Mouse (Mus musculus) kidney, embryonic 14.5 days (tissue): ENCODE measurements around the gene 9030025P20Rik. TPM values are rescaled to one million over a fixed set of nuclear protein-coding genes. Genes with fewer than 3 reads are reported as not detected.
"Not testable (repeated sequence)": the region's sequence is repeated elsewhere in the genome, so short reads cannot be mapped to it uniquely, and the experiment has no call there.

ENCODE experiments used
- ATAC-seq: fragments of 200-750 bp; cut with Nextera tagmentation; 2 replicates; pipeline ENCODE4 v1.8.0; 2017; ENCODE audit warnings: moderate number of reproducible peaks, mild to moderate bottlenecking, moderate TSS enrichment, moderate library complexity; ENCODE audit not compliant: low FRiP score, low TSS enrichment
- H3K27ac ChIP-seq: fragments of 300-500 bp; sonication (generic); 2 replicates; pipeline ENCODE4 v1.5.1; 2014; ENCODE audit warnings: low read depth, mild to moderate bottlenecking, low read length, moderate library complexity, mixed read lengths
- H3K27me3 ChIP-seq: fragments of 300-500 bp; sonication (generic); 2 replicates; pipeline ENCODE4 v1.6.1; 2014; ENCODE audit warnings: mild to moderate bottlenecking, low read length; ENCODE audit not compliant: control insufficient read depth, insufficient read depth
- H3K36me3 ChIP-seq: fragments of 300-500 bp; sonication (generic); 2 replicates; pipeline ENCODE4 v1.6.1; 2014; ENCODE audit warnings: low read length, mixed read lengths; ENCODE audit not compliant: control insufficient read depth, insufficient read depth
- H3K4me1 ChIP-seq: fragments of 300-500 bp; sonication (generic); 2 replicates; pipeline ENCODE4 v1.6.1; 2014; ENCODE audit warnings: low read length, mixed read lengths; ENCODE audit not compliant: control insufficient read depth, insufficient read depth
- H3K4me2 ChIP-seq: fragments of 300-500 bp; sonication (generic); replicated peaks from 2 replicates; pipeline ENCODE4 v1.6.1; 2014; ENCODE audit warnings: low read depth, mild to moderate bottlenecking, low read length
- H3K4me3 ChIP-seq: fragments of 300-500 bp; sonication (generic); 2 replicates; pipeline ENCODE4 v1.5.1; 2014; ENCODE audit warnings: mild to moderate bottlenecking, low read length
- H3K9ac ChIP-seq: fragments of 300-500 bp; sonication (generic); 2 replicates; pipeline ENCODE4 v1.6.1; 2014; ENCODE audit warnings: low read depth, mild to moderate bottlenecking, low read length, moderate library complexity
- H3K9me3 ChIP-seq: fragments of 300-500 bp; sonication (generic); 2 replicates; pipeline ENCODE4 v1.6.1; 2016; ENCODE audit warnings: low read length; ENCODE audit not compliant: control insufficient read depth
- WGBS: fragments of 180-500 bp; shearing (Covaris S2); extraction: QIAGEN DNeasy Blood & Tissue Kit; methylation state at CpG from one replicate; pipeline ENCODE4 v1.1.7; 2014; 5-methylcytosine and 5-hydroxymethylcytosine counted together
- polyA plus RNA-seq: library from polyadenylated mRNA; unstranded; fragments of >200 nt; fragmentation: Nextera tagmentation; extraction: Ambion mirVana; gene quantifications from 2 replicates; pipeline ENCODE4 v1.2.1, GENCODE M21; 2014

Gene 9030025P20Rik
- 8.0 and 12.7 TPM in 2 replicates for polyA plus RNA-seq

DNA sequence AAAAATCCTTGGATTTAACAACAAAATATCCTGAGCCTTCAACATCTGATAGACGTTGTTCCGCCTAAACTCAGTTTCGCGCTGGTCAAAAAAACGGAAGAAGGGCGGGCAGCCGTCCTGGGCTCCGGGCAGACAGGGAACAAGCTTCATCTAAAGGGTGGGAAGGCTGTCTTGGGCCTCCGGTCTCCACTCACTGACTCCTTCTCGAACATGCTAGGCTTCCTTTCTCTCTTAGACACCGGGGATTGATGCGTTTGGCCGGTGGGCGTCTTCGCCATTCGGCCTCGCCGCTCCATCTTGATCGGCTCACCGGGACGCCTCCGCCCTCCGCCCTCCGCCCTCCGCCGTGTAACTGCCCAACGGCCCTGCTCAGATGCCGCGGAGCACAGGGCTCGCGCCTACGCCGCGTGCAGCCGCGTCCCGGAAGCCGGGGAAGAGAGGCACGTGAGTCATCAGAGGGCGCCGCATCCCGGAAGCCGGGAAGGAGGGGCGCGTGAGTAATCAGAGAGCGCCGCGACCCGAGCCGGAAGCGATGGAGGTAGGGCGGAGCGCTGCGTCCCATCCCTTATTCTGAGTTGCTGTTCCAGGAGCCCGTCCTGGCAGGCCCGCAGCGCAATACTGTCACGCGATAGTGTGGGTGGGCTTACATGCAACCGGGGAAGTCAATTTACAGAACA lies at the start of gene 9030025P20Rik, which contains the start of gene Gm3417:
Gene 9030025P20Rik, plus strand, starts transcription at position 107 of the 677 bp plus-strand sequence.
Gene Gm3417, minus strand, starts transcription at position 429 of the 677 bp plus-strand sequence.
- WGBS = no CpG with 5 or more reads among the region's 60 CpGs
- H3K4me1 ChIP-seq, H3K4me3 ChIP-seq, H3K27me3 ChIP-seq, H3K4me2 ChIP-seq, H3K9ac ChIP-seq, H3K27ac ChIP-seq, H3K36me3 ChIP-seq, H3K9me3 ChIP-seq: not testable (repeated sequence)
- peak; percentile 99 for ATAC-seq

DNA sequence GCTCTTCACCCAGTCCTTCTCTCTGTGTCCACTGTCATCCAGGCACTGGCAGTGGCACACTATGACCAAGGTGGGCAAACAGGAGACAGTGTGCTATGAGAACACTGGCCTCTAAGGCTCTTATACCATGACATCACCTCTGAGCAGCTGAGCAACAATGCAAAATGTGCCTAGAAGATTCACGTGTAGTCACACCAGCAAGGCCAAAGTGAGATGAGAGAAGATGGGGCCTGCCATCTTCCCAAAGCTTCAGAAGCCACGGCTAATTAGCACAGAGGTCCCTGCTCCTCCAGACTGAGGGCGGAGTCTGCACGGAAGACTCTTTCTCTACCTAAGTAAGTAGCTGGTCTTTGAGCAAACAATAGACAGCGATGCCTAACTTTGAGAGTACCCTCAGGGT lies 49.6 kb upstream of the 9030025P20Rik start:
- Histone ChIP-seq H3K4me3 (no peak overlapping the region), H3K27me3 (no peaks in the 10 kb centered on the region), H3K27ac (no peak overlapping the region), H3K36me3 (no peaks in the 10 kb centered on the region), H3K9me3 (no peaks in the 10 kb centered on the region), H3K9ac (no peak overlapping the region), H3K4me1 (no peaks in the 10 kb centered on the region), H3K4me2 (no peak overlapping the region)
- no peak for ATAC-seq
- WGBS = 70% methylated on average over 5 of the region's 5 CpGs

DNA sequence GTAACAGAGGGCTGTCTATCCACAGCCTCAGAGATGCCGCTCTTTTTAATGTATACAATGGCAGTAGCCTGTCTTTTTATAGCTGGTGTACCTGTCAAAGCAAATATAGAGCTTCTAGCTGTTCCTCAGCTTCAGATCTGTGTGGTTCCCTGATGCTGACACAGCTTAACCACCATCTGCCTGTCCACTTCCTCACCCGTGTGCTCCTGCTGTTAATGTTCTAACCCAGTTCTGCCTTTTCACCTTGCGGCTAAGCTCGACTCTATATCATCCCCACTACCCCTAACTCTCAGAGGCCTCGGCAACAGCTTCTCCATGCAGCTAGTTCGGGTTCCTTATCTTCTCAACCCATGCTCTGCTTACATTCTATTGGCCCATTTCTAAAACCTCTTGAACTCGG lies 47.6 kb upstream of the 9030025P20Rik start:
- Histone ChIP-seq H3K36me3 (no peaks in the 10 kb centered on the region), H3K9me3 (no peaks in the 10 kb centered on the region), H3K9ac (no peak overlapping the region), H3K4me3 (no peak overlapping the region), H3K4me1 (no peaks in the 10 kb centered on the region), H3K27me3 (no peaks in the 10 kb centered on the region), H3K27ac (no peak overlapping the region), H3K4me2 (no peak overlapping the region)
- no peak for ATAC-seq
- WGBS = 84% methylated on average over 7 of the region's 7 CpGs

DNA sequence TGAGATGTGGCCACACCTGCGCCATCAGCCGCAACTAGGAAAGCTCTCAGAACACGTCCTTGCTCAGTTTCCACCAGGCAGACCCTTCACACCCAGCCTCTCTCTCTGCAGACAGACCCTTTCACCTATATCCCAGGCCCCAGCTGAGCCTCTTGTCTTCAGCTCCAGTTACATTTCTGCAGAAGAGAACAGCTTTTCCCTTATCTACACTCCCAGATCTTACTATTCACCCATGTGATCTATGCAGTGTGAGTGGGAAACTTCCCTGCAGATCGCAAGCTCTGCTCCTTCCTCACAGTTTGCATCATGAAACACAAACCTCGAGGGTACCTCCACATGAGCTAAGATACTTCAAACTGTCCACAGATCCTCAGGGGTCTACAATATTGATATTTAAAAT lies 46.8 kb upstream of the 9030025P20Rik start:
- no peak overlapping the region for H3K9ac ChIP-seq
- no peaks in the 10 kb centered on the region for H3K36me3 ChIP-seq
- H3K4me2 ChIP-seq = no peak overlapping the region
- H3K27ac ChIP-seq = no peak overlapping the region
- no peaks in the 10 kb centered on the region for H3K9me3 ChIP-seq
- ATAC-seq = no peak
- H3K27me3 ChIP-seq = no peaks in the 10 kb centered on the region
- H3K4me1 ChIP-seq = no peaks in the 10 kb centered on the region
- 84% methylated on average over 5 of the region's 5 CpGs for WGBS
- no peak overlapping the region for H3K4me3 ChIP-seq

DNA sequence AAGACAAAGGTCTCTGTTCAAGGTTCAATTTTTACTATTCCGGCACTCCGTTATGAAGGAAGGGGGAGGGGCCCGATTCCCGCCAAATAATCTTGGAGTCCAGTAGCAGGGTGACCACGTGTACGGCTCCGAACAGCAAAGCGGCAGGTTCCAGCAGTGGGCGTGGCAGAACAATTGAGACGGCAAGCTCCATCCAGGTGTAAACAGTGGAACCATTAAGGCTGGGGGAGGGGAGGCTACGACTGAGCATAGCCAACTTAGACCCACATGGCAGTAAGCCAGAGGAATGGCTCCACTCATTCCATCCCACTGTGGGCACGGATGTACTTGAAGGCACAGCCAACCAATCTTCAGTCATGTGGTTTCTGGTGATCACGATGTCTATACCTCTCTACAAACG lies 43.0 kb upstream of the 9030025P20Rik start:
- WGBS = 78% methylated on average over 12 of the region's 14 CpGs
- not testable (repeated sequence) for H3K9me3 ChIP-seq, ATAC-seq, H3K4me3 ChIP-seq, H3K36me3 ChIP-seq, H3K27ac ChIP-seq, H3K4me1 ChIP-seq, H3K4me2 ChIP-seq, H3K27me3 ChIP-seq, H3K9ac ChIP-seq

DNA sequence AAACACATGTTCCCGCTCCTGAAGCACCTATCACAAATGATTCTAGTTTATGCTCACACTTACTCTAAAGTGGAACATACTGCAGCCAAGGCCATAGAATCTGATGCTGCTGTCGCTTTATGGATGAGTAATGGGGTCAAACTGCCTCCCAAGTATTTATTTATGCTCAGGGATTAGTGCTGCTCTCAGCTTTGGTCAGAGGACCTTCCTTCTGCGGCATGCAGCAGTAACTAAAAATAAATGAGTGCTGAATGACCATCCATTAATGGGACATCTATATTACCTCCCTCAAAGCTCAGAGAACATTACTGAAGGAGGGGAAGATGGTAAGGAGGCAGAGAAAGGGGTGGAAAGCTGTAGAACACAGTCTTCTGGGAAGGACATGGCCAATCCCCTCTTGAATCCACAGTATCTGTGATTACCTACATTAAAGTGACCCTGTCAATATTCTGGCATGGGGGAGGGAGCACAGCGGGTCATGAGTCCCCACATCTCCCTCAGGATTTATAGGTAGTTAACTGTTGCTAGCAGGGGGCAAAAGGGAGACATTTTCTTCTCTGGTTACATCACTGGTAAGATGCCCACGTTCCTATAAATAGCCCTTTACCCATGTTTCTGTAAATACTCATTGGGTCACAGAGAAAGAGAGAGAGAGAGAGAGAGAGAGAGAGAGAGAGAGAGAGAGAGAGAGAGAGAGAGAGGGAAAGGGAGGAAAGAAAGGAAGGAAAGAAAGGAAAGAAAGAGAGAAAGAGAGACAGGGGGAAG lies 42.2 kb upstream of the 9030025P20Rik start:
- no peaks in the 10 kb centered on the region for H3K36me3 ChIP-seq
- H3K27me3 ChIP-seq = no peaks in the 10 kb centered on the region
- 54% methylated on average over 5 of the region's 5 CpGs for WGBS
- no peak overlapping the region for H3K27ac ChIP-seq
- H3K9ac ChIP-seq = no peak overlapping the region
- no peaks in the 10 kb centered on the region for H3K4me1 ChIP-seq
- ATAC-seq = no peak
- H3K9me3 ChIP-seq = no peaks in the 10 kb centered on the region
- H3K4me2 ChIP-seq = no peak overlapping the region
- H3K4me3 ChIP-seq = no peak overlapping the region

DNA sequence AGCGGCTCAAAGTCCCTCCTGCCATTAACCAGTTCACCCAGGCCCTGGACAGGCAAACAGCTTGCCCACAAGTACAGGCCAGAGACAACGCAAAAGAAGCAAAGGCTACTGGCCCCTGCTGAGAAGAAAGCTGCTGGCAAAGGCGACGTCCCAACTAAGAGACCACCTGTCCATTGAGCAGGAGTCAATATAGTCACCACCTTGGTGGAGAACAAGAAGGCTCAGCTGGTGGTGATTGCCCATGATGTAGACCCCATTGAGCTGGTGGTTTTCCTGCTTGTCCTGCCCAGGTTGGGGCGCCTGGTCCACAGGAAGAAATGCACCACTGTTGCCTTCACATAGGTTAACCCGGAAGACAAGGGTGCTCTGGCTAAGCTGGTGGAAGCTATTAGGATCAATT lies 36.1 kb upstream of the 9030025P20Rik start:
- 74% methylated on average over 6 of the region's 6 CpGs for WGBS

DNA sequence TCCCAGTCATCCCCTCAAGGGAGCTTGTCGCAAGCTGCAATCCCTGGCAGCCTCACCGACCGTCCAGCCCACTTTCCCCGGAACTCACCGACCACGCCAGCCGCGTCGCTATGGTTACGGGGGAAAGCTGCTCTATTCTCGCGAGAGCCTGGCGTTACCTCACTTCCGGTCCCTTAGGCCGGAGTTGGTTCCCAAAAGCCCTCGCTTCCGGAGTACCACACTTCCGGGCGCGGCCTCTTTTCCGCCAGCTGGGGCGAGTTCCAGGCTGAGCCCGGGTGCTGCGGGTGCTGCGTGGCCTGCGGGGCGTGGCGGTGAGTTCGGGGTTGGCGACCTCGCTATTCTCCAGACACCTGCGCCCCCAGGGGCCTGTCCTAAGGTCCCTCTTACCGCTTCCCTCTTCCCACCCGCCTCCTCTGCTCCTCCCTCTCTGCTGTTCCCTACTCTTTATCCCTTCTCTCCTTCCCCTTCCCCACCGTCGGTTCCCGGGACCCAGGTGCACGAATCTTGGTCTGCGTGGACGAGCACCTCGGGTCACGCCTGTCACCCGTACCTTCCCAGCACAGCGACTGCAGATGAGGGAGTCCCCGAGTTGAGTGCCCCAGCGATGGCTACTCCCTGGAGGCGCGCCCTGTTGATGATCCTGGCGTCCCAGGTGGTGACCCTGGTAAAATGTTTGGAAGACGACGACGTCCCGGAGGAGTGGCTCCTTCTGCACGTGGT lies 35.1 kb upstream of the 9030025P20Rik start, which contains the start of the genes Wdr27 and 1600012H06Rik:
Gene Wdr27, minus strand, starts transcription at position 150 of the 720 bp plus-strand sequence.
Gene 1600012H06Rik, plus strand, starts transcription at position 176 of the 720 bp plus-strand sequence.
- peak within 1 kb of the TSS; percentile 76 for H3K9ac ChIP-seq
- H3K27me3 ChIP-seq = no peaks in the 10 kb centered on the region
- H3K27ac ChIP-seq = peak within 1 kb of the TSS; percentile 73; the same call in 1 of the 2 replicates
- H3K4me2 ChIP-seq = peak within 1 kb of the TSS; percentile 77
- WGBS = under 1% methylated on average over 54 of the region's 54 CpGs
- peaks cover 12% of the 10 kb centered on the region; the same call in 1 of the 2 replicates for H3K4me1 ChIP-seq
- H3K4me3 ChIP-seq = peak within 1 kb of the TSS; percentile 57
- H3K9me3 ChIP-seq = no peaks in the 10 kb centered on the region
- peaks cover 31% of the 10 kb centered on the region for H3K36me3 ChIP-seq
- peak; percentile 98 for ATAC-seq

More for the DNA sequence above, 36.1 kb upstream of the 9030025P20Rik start:
- not testable (repeated sequence) for H3K9me3 ChIP-seq, H3K27ac ChIP-seq, H3K27me3 ChIP-seq, ATAC-seq
- H3K4me2 ChIP-seq = peak overlapping the region; percentile 77
- peaks cover 12% of the 10 kb centered on the region; the same call in 1 of the 2 replicates for H3K4me1 ChIP-seq
- peak overlapping the region; percentile 76; the same call in 1 of the 2 replicates for H3K9ac ChIP-seq
- H3K36me3 ChIP-seq = peaks cover 24% of the 10 kb centered on the region
- peak overlapping the region; percentile 57 for H3K4me3 ChIP-seq
